Mouse (Mus musculus) liver, adult 2 months (tissue): ENCODE measurements around the gene Fahd1. TPM values are rescaled to one million over a fixed set of nuclear protein-coding genes. Genes with fewer than 3 reads are reported as not detected.

Source experiments
- DNase-seq: peaks from one replicate; pipeline ENCODE4 v3.0.0-alpha.2; 2011; ENCODE audit warnings: low read depth, low spot score; ENCODE audit errors: extremely low read depth
- H3K27ac ChIP-seq: fragments of 200-500 bp; replicated peaks from 2 replicates; pipeline ENCODE4 v1.5.1; 2012; ENCODE audit warnings: low read depth, mild to moderate bottlenecking, control low read depth, inconsistent platforms, low read length; ENCODE audit not compliant: insufficient read depth
- H3K27me3 ChIP-seq: fragments of 200-500 bp; 2 replicates; pipeline ENCODE4 v1.6.1; 2012; ENCODE audit warnings: mild to moderate bottlenecking, moderate library complexity, low read length, inconsistent platforms; ENCODE audit not compliant: control insufficient read depth, insufficient read depth
- H3K36me3 ChIP-seq: fragments of 200-500 bp; 2 replicates; pipeline ENCODE4 v1.6.1; 2012; ENCODE audit warnings: low read length, inconsistent platforms; ENCODE audit not compliant: control insufficient read depth, insufficient read depth
- H3K4me1 ChIP-seq: fragments of 200-500 bp; 2 replicates; pipeline ENCODE4 v1.6.1; 2011; ENCODE audit warnings: low read length; ENCODE audit not compliant: control insufficient read depth, insufficient read depth
- H3K4me3 ChIP-seq: fragments of 200-500 bp; 2 replicates; pipeline ENCODE4 v1.5.1; 2011; ENCODE audit warnings: low read depth, mild to moderate bottlenecking, control low read depth, low read length, moderate library complexity; ENCODE audit not compliant: insufficient read depth
- H3K79me2 ChIP-seq: fragments of 200-500 bp; 2 replicates; pipeline ENCODE4 v1.6.1; 2012; ENCODE audit warnings: inconsistent platforms, mild to moderate bottlenecking, low read length, moderate library complexity; ENCODE audit not compliant: control insufficient read depth, insufficient read depth
- H3K9ac ChIP-seq: fragments of 200-500 bp; 2 replicates; pipeline ENCODE4 v1.6.1; 2012; ENCODE audit warnings: low read depth, mild to moderate bottlenecking, control low read depth, inconsistent platforms, low read length
- CTCF ChIP-seq: fragments of 200-500 bp; IDR thresholded peaks from 2 replicates; pipeline ENCODE4 v1.5.1; 2011; ENCODE audit warnings: low read depth, low read length, control low read depth
- POLR2A ChIP-seq: fragments of 200-500 bp; IDR thresholded peaks from 2 replicates; pipeline ENCODE4 v1.6.1; 2011; ENCODE audit warnings: low read length, control low read depth; ENCODE audit not compliant: insufficient read depth; ENCODE audit errors: extremely low read depth
- WGBS: fragments of 180-500 bp; shearing (Covaris S2); methylation state at CpG from one replicate; pipeline ENCODE4 v1.1.7; 2018; 5-methylcytosine and 5-hydroxymethylcytosine counted together
- polyA plus RNA-seq: library from polyadenylated mRNA; depleted of rRNA; stranded (reverse); fragments of >200 nt; gene quantifications from 2 replicates; pipeline ENCODE4 v1.2.3, GENCODE M21; 2012
- total RNA-seq: library from RNA; depleted of rRNA; stranded (reverse); fragments of >200 nt; gene quantifications from 2 replicates; pipeline ENCODE4 v1.2.3, GENCODE M21; 2014

The Fahd1 gene
- total and polyA plus RNA-seq, 2 experiments: 49.5 to 55.7 TPM

DNA sequence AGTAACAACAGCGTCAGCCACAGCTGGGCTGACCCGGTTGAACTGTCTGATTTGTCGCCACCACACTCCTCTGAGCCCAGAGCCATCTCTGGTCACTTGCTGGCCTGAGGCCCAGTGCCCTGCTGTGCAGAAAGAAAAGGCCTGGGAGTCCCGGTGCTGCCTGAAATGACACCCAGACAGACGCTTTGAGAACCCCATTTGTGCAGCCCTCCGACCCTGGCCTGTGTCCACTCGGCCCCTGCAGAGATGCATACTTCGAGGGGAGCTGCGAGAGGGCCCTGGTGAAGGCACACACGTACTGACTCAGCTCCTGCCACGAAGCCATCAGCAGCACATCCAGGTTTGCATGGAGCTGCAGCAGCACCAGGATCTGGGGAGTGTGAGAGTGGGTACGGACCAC lies 42.6 kb upstream of the Fahd1 start:
- 82% methylated on average over 12 of the region's 12 CpGs for WGBS

DNA sequence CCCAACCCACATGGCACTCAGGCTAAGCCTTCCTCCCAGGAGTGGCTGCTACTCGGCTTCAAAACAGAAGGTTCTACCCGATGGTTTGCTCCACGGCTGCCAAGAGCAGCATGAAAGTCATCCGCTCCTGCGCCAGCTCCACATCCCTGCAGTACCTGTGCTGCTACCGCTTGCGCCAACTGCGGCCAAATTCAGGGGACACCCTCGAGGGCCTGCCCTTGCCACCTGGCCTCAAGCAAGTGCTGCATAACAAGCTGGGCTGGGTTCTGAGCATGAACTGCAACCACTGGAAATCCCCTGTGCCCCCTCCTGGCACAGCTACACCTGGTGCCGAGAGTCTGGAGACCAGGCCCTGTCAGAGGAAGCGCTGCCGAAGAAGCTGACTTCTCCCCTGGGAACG lies 41.2 kb upstream of the Fahd1 start:
- Histone ChIP-seq H3K36me3 (peaks cover 3% of the 10 kb centered on the region; the same call in 1 of the 2 replicates), H3K4me1 (peaks cover 28% of the 10 kb centered on the region), H3K4me3 (no peak overlapping the region), H3K79me2 (peaks cover 14% of the 10 kb centered on the region; the same call in 1 of the 2 replicates), H3K9ac (no peak overlapping the region), H3K27ac (no peak overlapping the region), H3K27me3 (no peaks in the 10 kb centered on the region)
- WGBS: 80% methylated on average over 13 of the region's 13 CpGs
- no peak for DNase-seq
- TF ChIP-seq POLR2A: no peak
- TF ChIP-seq CTCF: no peak

More for the DNA sequence above, 42.6 kb upstream of the Fahd1 start:
- no peak for DNase-seq
- no peak overlapping the region for H3K4me3 ChIP-seq
- no peaks in the 10 kb centered on the region for H3K27me3 ChIP-seq
- peaks cover 29% of the 10 kb centered on the region for H3K4me1 ChIP-seq
- peaks cover 3% of the 10 kb centered on the region; the same call in 1 of the 2 replicates for H3K36me3 ChIP-seq
- no peak overlapping the region for H3K9ac ChIP-seq
- TF ChIP-seq CTCF (no peak), POLR2A (no peak)
- H3K79me2 ChIP-seq: peaks cover 18% of the 10 kb centered on the region; the same call in 1 of the 2 replicates
- no peak overlapping the region for H3K27ac ChIP-seq

DNA sequence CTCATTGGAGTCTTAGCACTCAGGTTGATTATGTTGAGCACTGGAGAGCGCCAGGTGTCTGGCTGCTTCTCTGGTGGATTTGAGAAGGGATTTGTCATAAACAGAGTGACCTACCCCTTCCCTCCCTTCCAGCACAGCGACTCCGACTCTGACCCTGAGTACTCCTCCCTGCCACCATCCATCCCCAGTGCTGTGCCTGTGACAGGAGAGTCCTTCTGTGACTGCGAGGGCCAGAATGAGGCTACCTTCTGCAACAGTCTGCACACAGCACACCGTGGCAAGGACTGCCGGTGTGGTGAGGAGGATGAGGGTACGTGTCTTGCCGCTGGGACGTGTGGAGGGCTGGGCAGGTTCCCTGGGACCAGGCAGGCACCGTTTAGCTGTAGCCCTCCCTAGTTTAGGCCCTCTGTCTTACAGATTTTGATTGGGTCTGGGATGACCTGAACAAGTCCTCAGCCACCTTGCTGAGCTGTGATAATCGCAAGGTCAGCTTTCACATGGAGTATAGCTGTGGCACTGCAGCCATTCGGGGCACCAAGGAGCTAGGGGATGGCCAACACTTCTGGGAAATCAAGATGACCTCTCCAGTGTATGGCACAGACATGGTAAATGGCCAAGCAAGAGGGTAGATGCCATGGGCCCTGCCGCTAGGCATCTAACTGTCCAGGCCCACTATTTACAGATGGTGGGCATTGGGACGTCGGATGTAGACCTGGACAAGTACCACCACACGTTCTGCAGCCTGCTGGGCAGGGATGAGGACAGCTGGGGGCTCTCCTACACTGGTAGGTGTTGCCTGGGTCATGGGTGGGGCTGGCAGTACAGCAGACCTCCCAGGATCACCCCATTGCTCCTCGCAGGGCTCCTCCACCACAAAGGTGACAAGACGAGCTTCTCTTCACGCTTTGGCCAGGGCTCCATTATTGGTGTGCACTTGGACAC lies 40.3 kb upstream of the Fahd1 start:
- Histone ChIP-seq H3K27me3 (no peaks in the 10 kb centered on the region), H3K4me3 (no peak overlapping the region), H3K36me3 (peaks cover 3% of the 10 kb centered on the region; the same call in 1 of the 2 replicates), H3K27ac (no peak overlapping the region), H3K9ac (no peak overlapping the region), H3K79me2 (peaks cover 18% of the 10 kb centered on the region; the same call in 1 of the 2 replicates), H3K4me1 (peaks cover 26% of the 10 kb centered on the region)
- no peak for DNase-seq
- 88% methylated on average over 19 of the region's 19 CpGs for WGBS
- no peak for TF ChIP-seq CTCF
- TF ChIP-seq POLR2A: no peak

DNA sequence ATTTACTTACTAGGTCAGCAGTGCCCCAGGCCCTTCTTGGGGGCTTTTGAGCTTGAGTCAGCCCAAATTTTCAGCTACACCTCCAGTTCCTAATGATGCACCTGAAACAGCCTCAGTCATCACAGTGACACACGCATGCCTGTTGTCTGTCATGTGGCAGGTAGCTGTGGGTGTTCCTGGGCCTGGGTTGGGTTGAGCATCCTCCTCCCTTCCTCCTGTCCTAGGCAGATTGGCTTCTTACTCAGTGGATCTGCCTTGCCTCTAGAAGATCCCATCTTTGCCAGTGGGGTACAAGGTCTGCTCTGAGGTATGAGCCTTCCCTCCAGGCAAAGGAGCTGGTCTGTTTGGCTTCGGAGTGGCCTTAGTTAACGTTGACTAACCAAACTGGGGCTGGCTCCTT lies 38.7 kb upstream of the Fahd1 start:
- no peak overlapping the region for H3K9ac ChIP-seq
- no peak overlapping the region for H3K27ac ChIP-seq
- 77% methylated on average over 3 of the region's 3 CpGs for WGBS
- H3K79me2 ChIP-seq: peaks cover 15% of the 10 kb centered on the region; the same call in 1 of the 2 replicates
- DNase-seq: no peak
- H3K4me1 ChIP-seq: peaks cover 24% of the 10 kb centered on the region
- no peak for TF ChIP-seq POLR2A
- no peak for TF ChIP-seq CTCF
- H3K36me3 ChIP-seq: peaks cover 3% of the 10 kb centered on the region; the same call in 1 of the 2 replicates
- no peak overlapping the region for H3K4me3 ChIP-seq
- H3K27me3 ChIP-seq: no peaks in the 10 kb centered on the region

DNA sequence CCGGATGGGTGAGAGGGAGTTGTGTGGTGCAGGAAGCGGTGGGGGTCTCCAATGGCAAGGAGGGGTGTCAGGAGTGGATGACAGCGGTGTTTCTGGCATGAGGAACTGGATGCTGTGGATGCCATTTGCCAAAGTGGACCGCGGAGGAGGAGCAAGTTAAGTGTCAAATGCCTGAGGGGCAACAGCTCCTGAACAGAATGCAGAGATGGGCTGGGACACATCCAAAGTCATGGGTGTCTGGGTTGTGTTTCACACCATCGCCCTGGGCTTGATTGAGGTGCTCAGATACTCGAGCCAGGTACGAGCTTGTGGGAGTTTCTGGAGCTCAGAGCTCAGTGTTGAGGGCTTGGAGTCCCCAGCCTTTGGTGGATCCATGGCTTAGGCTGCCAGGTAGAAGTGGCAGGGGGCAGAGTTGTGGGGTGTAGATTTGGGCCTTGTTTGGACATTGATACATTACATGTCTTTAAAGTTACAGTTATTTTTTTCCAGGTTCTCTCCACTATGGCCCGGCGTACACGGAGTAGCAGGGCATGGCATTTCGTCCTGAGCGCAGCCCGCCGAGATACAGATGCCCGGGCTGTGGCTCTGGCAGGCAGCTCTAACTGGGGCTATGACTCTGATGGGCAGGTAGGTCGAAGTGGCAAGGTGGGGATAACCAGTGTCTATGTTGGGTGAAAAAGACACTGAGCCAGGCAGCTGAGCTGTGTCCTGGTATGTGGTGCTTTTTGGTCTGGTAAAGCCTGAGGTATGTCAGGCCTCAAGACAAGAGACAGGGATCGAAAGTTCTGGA lies 37.3 kb upstream of the Fahd1 start:
- WGBS: 45% methylated on average over 18 of the region's 18 CpGs
- peaks cover 22% of the 10 kb centered on the region for H3K4me1 ChIP-seq
- H3K27ac ChIP-seq: peak overlapping the region; percentile 36
- no peaks in the 10 kb centered on the region for H3K27me3 ChIP-seq
- H3K4me3 ChIP-seq: peak overlapping the region; percentile 55
- H3K79me2 ChIP-seq: peaks cover 15% of the 10 kb centered on the region; the same call in 1 of the 2 replicates
- DNase-seq: no peak
- TF ChIP-seq CTCF: no peak
- TF ChIP-seq POLR2A: 0 out of 2 replicates have a peak, but pooled peaks have one; percentile 3
- peak overlapping the region; percentile 63 for H3K9ac ChIP-seq
- H3K36me3 ChIP-seq: peaks cover 3% of the 10 kb centered on the region; the same call in 1 of the 2 replicates
